Mouse (Mus musculus) kidney, adult 2 months (tissue): Measurements from ENCODE around the gene Rbms2. TPM values are rescaled to one million over a fixed set of nuclear protein-coding genes. Genes with fewer than 3 reads are reported as not detected.
A peak's percentile ranks its signal among the peaks of the same experiment; 100 is the strongest.

Source experiments
- DNase-seq: peaks from one replicate; pipeline ENCODE4 v3.0.0; 2021
- H3K27ac ChIP-seq: fragments of 200-500 bp; 2 replicates; pipeline ENCODE4 v1.5.1; 2012; ENCODE audit warnings: low read depth, low read length, control low read depth, inconsistent platforms; ENCODE audit not compliant: insufficient read depth
- H3K27me3 ChIP-seq: fragments of 200-500 bp; replicated peaks from 2 replicates; pipeline ENCODE4 v1.6.1; 2012; ENCODE audit warnings: mild to moderate bottlenecking, moderate library complexity, low read length, inconsistent platforms; ENCODE audit not compliant: control insufficient read depth, insufficient read depth
- H3K36me3 ChIP-seq: fragments of 200-500 bp; 2 replicates; pipeline ENCODE4 v1.6.1; 2012; ENCODE audit warnings: mild to moderate bottlenecking, moderate library complexity, low read length, inconsistent platforms; ENCODE audit not compliant: control insufficient read depth, insufficient read depth
- H3K4me1 ChIP-seq: fragments of 200-500 bp; 2 replicates; pipeline ENCODE4 v1.6.1; 2011; ENCODE audit warnings: low read length; ENCODE audit not compliant: control insufficient read depth, insufficient read depth
- H3K4me3 ChIP-seq: fragments of 200-500 bp; 2 replicates; pipeline ENCODE4 v1.5.1; 2011; ENCODE audit warnings: mild to moderate bottlenecking, low read depth, low read length, control low read depth; ENCODE audit not compliant: insufficient read depth
- CTCF ChIP-seq: fragments of 200-500 bp; conservative IDR thresholded peaks from 2 replicates; pipeline ENCODE4 v1.5.1; 2011; ENCODE audit warnings: low read depth, mild to moderate bottlenecking, control low read depth, low read length, moderate library complexity, mixed read lengths; ENCODE audit not compliant: insufficient read depth, insufficient read length
- POLR2A ChIP-seq: fragments of 200-500 bp; IDR thresholded peaks from one replicate; pipeline ENCODE4 v1.6.1; 2011; ENCODE audit warnings: low read depth, low read length, control low read depth
- WGBS: fragments of 180-500 bp; shearing (Covaris S2); methylation state at CpG from one replicate; pipeline ENCODE4 v1.1.7; 2018; 5-methylcytosine and 5-hydroxymethylcytosine counted together
- polyA plus RNA-seq: library from polyadenylated mRNA; depleted of rRNA; stranded (reverse); fragments of >200 nt; gene quantifications from 2 replicates; pipeline ENCODE4 v1.2.3, GENCODE M21; 2012; rRNA removed

The Rbms2 gene
- 69.0 and 70.1 TPM in 2 replicates for polyA plus RNA-seq

- peak within 1 kb of the TSS; percentile 96 for H3K27ac ChIP-seq
- H3K4me3 ChIP-seq: peak within 1 kb of the TSS; percentile 52
- H3K36me3 ChIP-seq: no peaks in the 10 kb centered on the region
- TF ChIP-seq CTCF (no peak), POLR2A (no peak)
- no peaks in the 10 kb centered on the region for H3K27me3 ChIP-seq
- 20% methylated on average over 6 of the region's 6 CpGs for WGBS
- H3K4me1 ChIP-seq: peaks cover 8% of the 10 kb centered on the region; the same call in 1 of the 2 replicates
- peak; percentile 77 for DNase-seq
Measured at GRCm38 (mm10) chr10:128179989-128180388, at the start of gene Rbms2. TSS of gene Rbms2 (minus strand) at chr10:128180297.

GRCm38 (mm10) chr10:128228009-128228408 lies 47.9 kb upstream of the Rbms2 start:
- no peak for DNase-seq

GRCm38 (mm10) chr10:128227592-128227991 lies 47.5 kb upstream of the Rbms2 start:
- TF ChIP-seq POLR2A: no peak
- TF ChIP-seq CTCF: no peak

More at GRCm38 (mm10) chr10:128228009-128228408, 47.9 kb upstream of the Rbms2 start:
- Histone ChIP-seq H3K4me3 (no peak overlapping the region), H3K4me1 (no peaks in the 10 kb centered on the region), H3K27me3 (no peaks in the 10 kb centered on the region), H3K36me3 (no peaks in the 10 kb centered on the region), H3K27ac (no peak overlapping the region)
- TF ChIP-seq CTCF (no peak), POLR2A (no peak)
- WGBS: 88% methylated on average over 8 of the region's 8 CpGs

GRCm38 (mm10) chr10:128225538-128225937 lies 45.4 kb upstream of the Rbms2 start, which contains the start of gene Mip:
TSS of gene Mip (plus strand) at chr10:128225838.
- Histone ChIP-seq H3K27ac (no peak within 1 kb of the TSS), H3K36me3 (no peaks in the 10 kb centered on the region), H3K27me3 (no peaks in the 10 kb centered on the region), H3K4me1 (no peaks in the 10 kb centered on the region), H3K4me3 (no peak within 1 kb of the TSS)
- DNase-seq: no peak
- no peak for TF ChIP-seq POLR2A
- WGBS: 56% methylated on average over 4 of the region's 4 CpGs

More at GRCm38 (mm10) chr10:128227592-128227991, 47.5 kb upstream of the Rbms2 start:
- Histone ChIP-seq H3K4me1 (no peaks in the 10 kb centered on the region), H3K4me3 (no peak overlapping the region), H3K27ac (no peak overlapping the region), H3K36me3 (no peaks in the 10 kb centered on the region), H3K27me3 (no peaks in the 10 kb centered on the region)
- WGBS: 76% methylated on average over 9 of the region's 9 CpGs
- DNase-seq: no peak

GRCm38 (mm10) chr10:128225064-128225463 lies 45.0 kb upstream of the Rbms2 start:
- TF ChIP-seq CTCF (no peak), POLR2A (no peak)
- DNase-seq: no peak
- H3K27ac ChIP-seq: no peak overlapping the region
- WGBS: 54% methylated on average over 5 of the region's 5 CpGs
- no peak overlapping the region for H3K4me3 ChIP-seq
- H3K27me3 ChIP-seq: no peaks in the 10 kb centered on the region
- H3K36me3 ChIP-seq: no peaks in the 10 kb centered on the region
- H3K4me1 ChIP-seq: no peaks in the 10 kb centered on the region

- WGBS: 49% methylated on average over 16 of the region's 16 CpGs
- Histone ChIP-seq H3K27me3 (no peaks in the 10 kb centered on the region), H3K4me1 (no peaks in the 10 kb centered on the region), H3K4me3 (no peak overlapping the region), H3K36me3 (no peaks in the 10 kb centered on the region), H3K27ac (no peak overlapping the region)
- DNase-seq: peak; percentile 27
- TF ChIP-seq CTCF (no peak), POLR2A (no peak)
Measured at GRCm38 (mm10) chr10:128221533-128222286, 41.6 kb upstream of the Rbms2 start.

- no peak overlapping the region for H3K4me3 ChIP-seq
- 94% methylated on average over 18 of the region's 18 CpGs for WGBS
- DNase-seq: no peak
- H3K27ac ChIP-seq: no peak overlapping the region
- H3K27me3 ChIP-seq: no peaks in the 10 kb centered on the region
- H3K4me1 ChIP-seq: no peaks in the 10 kb centered on the region
- TF ChIP-seq CTCF (no peak), POLR2A (no peak)
- no peaks in the 10 kb centered on the region for H3K36me3 ChIP-seq
Measured at GRCm38 (mm10) chr10:128218387-128219117, 38.5 kb upstream of the Rbms2 start.
